Mouse (Mus musculus) ovary, postnatal 10 days (tissue): ENCODE results near the gene Taar1.
A peak's percentile ranks its signal among the peaks of the same experiment; 100 is the strongest.

Experiments used
- DNase-seq: peaks from one replicate; pipeline ENCODE4 v3.0.0; 2022; ENCODE audit warnings: low spot score

Gene Taar1

GRCm38 (mm10) chr10:23920056-23920455 is at the start of gene Taar1:
Taar1 (plus strand) TSS chr10:23920356.
- no peak for DNase-seq

GRCm38 (mm10) chr10:23880695-23881094 is 39.5 kb upstream of the Taar1 start:
- DNase-seq = no peak

GRCm38 (mm10) chr10:23884910-23885309 is 35.2 kb upstream of the Taar1 start:
- no peak for DNase-seq

GRCm38 (mm10) chr10:23886060-23886459 is 34.1 kb upstream of the Taar1 start:
- DNase-seq = no peak

GRCm38 (mm10) chr10:23892987-23893386 is 27.2 kb upstream of the Taar1 start:
- no peak for DNase-seq

- DNase-seq = peak; percentile 8
Observed at GRCm38 (mm10) chr10:23894601-23895349, 25.4 kb upstream of the Taar1 start, which contains the start of gene Vnn1. Vnn1 (plus strand) TSS chr10:23894688.

GRCm38 (mm10) chr10:23895376-23895775 is 24.8 kb upstream of the Taar1 start:
- DNase-seq = no peak

GRCm38 (mm10) chr10:23901119-23901518 is 19.0 kb upstream of the Taar1 start:
- DNase-seq = no peak

- no peak for DNase-seq
Observed at GRCm38 (mm10) chr10:23905661-23906060, 14.5 kb upstream of the Taar1 start.

- DNase-seq = no peak
Observed at GRCm38 (mm10) chr10:23922468-23922867, 2.3 kb downstream of the Taar1 start.

- no peak for DNase-seq
Observed at GRCm38 (mm10) chr10:23923941-23924340, 3.8 kb downstream of the Taar1 start.

- DNase-seq = no peak
Observed at GRCm38 (mm10) chr10:23937613-23938012, 17.5 kb downstream of the Taar1 start.

- no peak for DNase-seq
Observed at GRCm38 (mm10) chr10:23938312-23938711, 18.2 kb downstream of the Taar1 start, which contains the start of gene Taar2. Taar2 (plus strand) TSS chr10:23938572.

- no peak for DNase-seq
Observed at GRCm38 (mm10) chr10:23942465-23942864, 22.3 kb downstream of the Taar1 start.

- DNase-seq = no peak
Observed at GRCm38 (mm10) chr10:23948026-23948425, 27.9 kb downstream of the Taar1 start.

- DNase-seq = no peak
Observed at GRCm38 (mm10) chr10:23949508-23950005, 29.4 kb downstream of the Taar1 start, which contains the start of gene Taar3. Taar3 (plus strand) TSS chr10:23949558.

- DNase-seq = no peak
Observed at GRCm38 (mm10) chr10:23951714-23952113, 31.6 kb downstream of the Taar1 start.

- no peak for DNase-seq
Observed at GRCm38 (mm10) chr10:23959071-23959470, 38.9 kb downstream of the Taar1 start.

- DNase-seq = no peak
Observed at GRCm38 (mm10) chr10:23960444-23960915, 40.3 kb downstream of the Taar1 start, which contains the start of gene Taar4. Taar4 (plus strand) TSS chr10:23960494.

GRCm38 (mm10) chr10:23963444-23963843 is 43.3 kb downstream of the Taar1 start:
- DNase-seq = no peak

GRCm38 (mm10) chr10:23964921-23965610 is 44.9 kb downstream of the Taar1 start:
- no peak for DNase-seq

GRCm38 (mm10) chr10:23970656-23971165 is 50.6 kb downstream of the Taar1 start, which contains the start of gene Taar5:
Taar5 (plus strand) TSS chr10:23970706.
- DNase-seq = no peak
